Mouse (Mus musculus) CH12.LX (cell line): Measurements from ENCODE around the gene Abcf2.

Experiments
- CTCF ChIP-seq, 2 experiments: IDR thresholded peaks in 1 of 2; conservative IDR thresholded peaks in 1 of 2; 2 replicates each; pipeline ENCODE4 v1.5.1; 2011 to 2012; ENCODE audit warnings: low read depth in 2 of 2, low read length in 2 of 2, improper control_type of control experiment in 1 of 2, inconsistent platforms in 1 of 2, mild to moderate bottlenecking in 1 of 2, moderate library complexity in 1 of 2
- E2F4 ChIP-seq: IDR thresholded peaks from 2 replicates; pipeline ENCODE4 v1.6.1; 2011; ENCODE audit warnings: low read depth, low read length, improper control_type of control experiment; ENCODE audit not compliant: insufficient replicate concordance
- ELF1 ChIP-seq: IDR thresholded peaks from 2 replicates; pipeline ENCODE4 v1.6.1; 2014; ENCODE audit warnings: low read depth, mild to moderate bottlenecking, inconsistent platforms, low read length, improper control_type of control experiment
- EP300 ChIP-seq: IDR thresholded peaks from 2 replicates; pipeline ENCODE4 v1.6.1; 2011; ENCODE audit warnings: low read length, improper control_type of control experiment
- MAFK ChIP-seq: IDR thresholded peaks from 2 replicates; pipeline ENCODE4 v1.6.1; 2011; ENCODE audit warnings: low read length, improper control_type of control experiment; ENCODE audit not compliant: insufficient replicate concordance
- MXI1 ChIP-seq: IDR thresholded peaks from 2 replicates; pipeline ENCODE4 v1.6.1; 2011; ENCODE audit warnings: mild to moderate bottlenecking, low read depth, low read length, improper control_type of control experiment
- POLR2A ChIP-seq: IDR thresholded peaks from 2 replicates; pipeline ENCODE4 v1.6.1; 2011; ENCODE audit warnings: low read depth, mild to moderate bottlenecking, improper control_type of control experiment, low read length
- POLR2AphosphoS2 ChIP-seq: IDR thresholded peaks from 2 replicates; pipeline ENCODE4 v1.6.1; 2011; ENCODE audit warnings: low read depth, low read length, improper control_type of control experiment
- TBP ChIP-seq: conservative IDR thresholded peaks from 2 replicates; pipeline ENCODE4 v1.6.1; 2011; ENCODE audit warnings: low read depth, low read length, improper control_type of control experiment
- TCF12 ChIP-seq: IDR thresholded peaks from 2 replicates; pipeline ENCODE4 v1.6.1; 2014; ENCODE audit warnings: low read depth, mild to moderate bottlenecking, inconsistent platforms, low read length, improper control_type of control experiment
- UBTF ChIP-seq: IDR thresholded peaks from 2 replicates; pipeline ENCODE4 v1.6.1; 2012; ENCODE audit warnings: low read depth, mild to moderate bottlenecking, inconsistent platforms, low read length, improper control_type of control experiment, moderate library complexity
- USF2 ChIP-seq: conservative IDR thresholded peaks from 2 replicates; pipeline ENCODE4 v1.6.1; 2011; ENCODE audit warnings: low read depth, low read length, improper control_type of control experiment
- ZC3H11A ChIP-seq: IDR thresholded peaks from 2 replicates; pipeline ENCODE4 v1.6.1; 2012; ENCODE audit warnings: low read depth, mild to moderate bottlenecking, inconsistent platforms, low read length, improper control_type of control experiment

- TF ChIP-seq ZC3H11A (no peak), TCF12 (no peak), POLR2A (no peak), EP300 (no peak), CTCF (conservative IDR thresholded peaks at IDR 0.05 in 1 of 2, IDR thresholded peaks at IDR 0.05 in 1 of 2; ENCODE audit: low read depth in 2 of 2, low read length in 2 of 2) (no peak), MXI1 (no peak), E2F4 (no peak), USF2 (no peak), POLR2AphosphoS2 (no peak), ELF1 (no peak), UBTF (no peak), MAFK (no peak), TBP (no peak)
Observed at GRCm38 (mm10) chr5:24539571-24540296, 37.5 kb downstream of the Abcf2 start.
